Mouse (Mus musculus) retina, embryonic 14.5 days (tissue): Measurements from ENCODE around the gene Pkd1.

Experiments
- DNase-seq: peaks from one replicate; pipeline ENCODE4 v3.0.0-alpha.2; 2015; ENCODE audit warnings: low spot score

Pkd1 gene

GRCm38 (mm10) chr17:24533099-24533992, 16.3 kb upstream of the Pkd1 start:
- DNase-seq, result peak; percentile 85

DNA sequence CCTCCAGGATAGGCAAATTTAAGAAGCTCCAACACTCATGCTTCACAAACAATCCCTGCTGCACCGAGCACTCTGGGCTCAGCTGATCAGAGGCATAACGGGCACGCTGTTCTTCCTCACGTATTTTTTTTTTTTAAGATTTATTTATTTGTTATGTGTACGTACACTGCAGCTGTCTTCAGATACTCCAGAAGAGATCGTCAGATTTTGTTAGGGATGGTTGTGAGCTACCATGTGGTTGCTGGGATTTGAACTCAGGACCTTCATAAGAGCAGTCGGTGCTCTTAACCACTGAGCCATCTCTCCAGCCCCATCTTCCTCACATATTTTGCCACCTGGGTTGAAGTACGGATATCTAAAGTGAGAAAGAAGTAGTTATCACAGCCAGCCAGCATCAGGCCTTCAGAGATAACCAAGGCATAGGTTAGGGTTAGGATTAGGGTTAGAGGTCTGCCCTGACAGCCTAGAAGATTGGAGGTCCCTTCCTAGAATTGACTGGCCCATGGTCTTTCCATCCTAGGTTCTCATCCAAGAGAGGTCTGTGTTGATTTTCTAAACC, 15.4 kb upstream of the Pkd1 start, which contains the start of gene Rab26:
Rab26 (minus strand) TSS at position 51 of the 559 bp plus-strand sequence.
- no peak for DNase-seq

- DNase-seq, result no peak
Observed at GRCm38 (mm10) chr17:24535300-24535699, 14.3 kb upstream of the Pkd1 start.

DNA sequence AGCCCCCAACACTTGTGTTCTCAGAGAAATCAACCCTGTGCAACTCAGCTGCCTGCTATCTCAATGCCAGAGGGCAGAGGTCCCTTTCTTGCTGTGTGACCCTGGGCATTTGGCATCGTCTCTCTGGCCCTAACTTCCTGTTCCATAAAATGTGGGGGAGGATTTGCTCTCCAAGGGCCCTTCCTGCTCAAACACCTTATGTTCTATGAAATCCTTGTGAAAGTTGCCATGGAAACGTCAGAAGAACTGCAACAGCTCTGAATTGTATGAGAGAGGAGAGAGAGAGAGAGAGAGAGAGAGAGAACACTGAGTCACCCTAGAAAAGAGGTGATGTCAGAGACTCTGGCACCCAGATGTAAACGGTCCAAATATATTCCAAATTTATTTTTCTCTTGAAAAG, 12.1 kb upstream of the Pkd1 start:
- DNase-seq, result no peak

DNA sequence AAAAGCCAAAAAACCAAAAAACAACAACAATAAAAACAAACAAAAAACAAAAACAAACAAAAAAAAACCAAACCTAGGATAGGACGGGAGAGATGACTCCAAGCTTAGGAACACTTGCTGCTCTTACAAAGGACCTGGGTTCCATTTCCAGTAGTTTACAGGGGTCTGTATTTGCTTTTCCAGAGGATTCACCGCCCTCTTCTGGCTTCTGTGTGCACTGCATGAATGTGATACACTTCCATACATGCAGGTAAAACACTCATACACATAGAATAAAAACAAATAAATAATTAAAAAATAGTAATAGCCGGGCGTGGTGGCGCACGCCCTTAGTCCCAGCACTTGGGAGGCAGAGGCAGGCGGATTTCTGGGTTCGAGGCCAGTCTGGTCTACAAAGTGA, 10.7 kb upstream of the Pkd1 start:
- peak; percentile 74 for DNase-seq

DNA sequence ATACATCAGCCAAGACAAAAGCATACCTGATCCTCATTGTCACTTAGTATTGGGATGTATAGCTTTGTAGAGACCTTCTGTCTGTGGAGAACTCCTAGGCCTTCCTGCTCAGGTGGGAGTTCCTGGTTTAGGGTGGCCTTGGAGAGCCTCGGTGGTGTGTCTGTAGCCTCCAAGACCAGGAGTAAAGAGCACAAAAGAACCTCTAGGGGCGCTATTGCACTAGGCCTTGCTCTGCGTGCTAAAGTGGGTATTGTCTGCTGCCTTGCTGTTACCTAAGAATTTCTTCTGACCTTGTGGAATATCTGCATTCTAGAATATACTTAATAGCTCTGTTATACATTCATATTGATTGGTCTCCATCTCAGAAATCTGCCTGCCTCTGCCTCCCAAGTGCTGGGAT, 9.3 kb upstream of the Pkd1 start:
- DNase-seq, result no peak

DNA sequence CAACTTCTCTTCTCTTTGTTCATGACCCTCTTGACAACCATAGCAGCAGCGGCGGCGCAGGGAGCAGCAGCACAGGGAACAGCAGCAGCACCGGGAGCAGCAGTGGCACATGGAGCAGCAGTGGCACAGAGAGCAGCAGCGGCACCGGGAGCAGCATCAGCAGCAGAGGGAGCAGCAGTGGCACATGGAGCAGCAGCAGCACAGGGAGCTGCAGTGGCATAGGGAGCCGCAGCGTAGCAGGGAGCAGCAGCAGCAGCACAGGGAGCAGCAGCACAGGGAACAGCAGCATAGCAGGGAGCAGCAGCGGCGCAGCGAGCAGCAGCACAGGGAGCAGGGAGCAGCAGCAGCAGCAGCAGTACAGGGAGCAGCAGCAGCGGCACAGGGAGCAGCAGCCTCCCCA, 5.0 kb upstream of the Pkd1 start:
- peak; percentile 21 for DNase-seq

DNA sequence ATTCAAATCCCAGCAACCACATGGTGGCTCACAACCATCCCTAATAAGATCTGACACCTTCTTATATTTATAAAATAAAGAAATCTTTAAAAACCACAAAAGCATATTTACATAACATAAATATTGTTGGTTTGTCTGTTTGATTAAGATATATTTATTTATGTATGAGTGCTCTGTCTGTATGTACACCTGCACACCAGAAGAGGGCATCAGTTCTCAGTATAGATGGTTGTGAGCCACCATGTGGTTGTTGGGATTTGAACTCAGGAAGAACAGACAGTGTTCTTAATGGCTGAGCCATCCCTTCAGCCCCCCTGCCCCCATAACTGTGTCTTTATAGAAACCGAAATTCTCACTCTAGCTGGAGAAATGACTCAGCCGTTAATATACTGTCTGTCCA, 4.4 kb upstream of the Pkd1 start:
- no peak for DNase-seq

DNA sequence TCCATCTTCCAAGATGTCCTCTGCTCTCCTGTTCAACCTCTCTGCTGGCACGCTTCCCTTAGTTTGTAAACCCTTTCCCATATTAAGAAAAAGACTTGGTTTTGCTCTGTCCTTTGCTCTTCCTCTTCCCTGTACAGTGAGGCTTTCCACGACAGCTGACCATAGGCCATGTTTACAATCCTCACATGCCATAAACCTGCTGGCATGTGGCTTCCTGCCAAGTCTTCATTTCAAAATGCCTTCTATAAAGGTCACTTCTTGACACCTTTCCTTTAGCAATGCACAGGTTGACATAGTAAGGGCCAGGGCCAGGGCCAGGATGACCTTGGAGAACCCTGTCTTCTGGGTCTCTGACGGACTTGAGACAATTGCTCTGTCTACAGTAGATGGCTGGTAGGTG, 3.4 kb upstream of the Pkd1 start:
- DNase-seq, result no peak

GRCm38 (mm10) chr17:24548435-24548834, 1.2 kb upstream of the Pkd1 start:
- DNase-seq, result no peak

DNA sequence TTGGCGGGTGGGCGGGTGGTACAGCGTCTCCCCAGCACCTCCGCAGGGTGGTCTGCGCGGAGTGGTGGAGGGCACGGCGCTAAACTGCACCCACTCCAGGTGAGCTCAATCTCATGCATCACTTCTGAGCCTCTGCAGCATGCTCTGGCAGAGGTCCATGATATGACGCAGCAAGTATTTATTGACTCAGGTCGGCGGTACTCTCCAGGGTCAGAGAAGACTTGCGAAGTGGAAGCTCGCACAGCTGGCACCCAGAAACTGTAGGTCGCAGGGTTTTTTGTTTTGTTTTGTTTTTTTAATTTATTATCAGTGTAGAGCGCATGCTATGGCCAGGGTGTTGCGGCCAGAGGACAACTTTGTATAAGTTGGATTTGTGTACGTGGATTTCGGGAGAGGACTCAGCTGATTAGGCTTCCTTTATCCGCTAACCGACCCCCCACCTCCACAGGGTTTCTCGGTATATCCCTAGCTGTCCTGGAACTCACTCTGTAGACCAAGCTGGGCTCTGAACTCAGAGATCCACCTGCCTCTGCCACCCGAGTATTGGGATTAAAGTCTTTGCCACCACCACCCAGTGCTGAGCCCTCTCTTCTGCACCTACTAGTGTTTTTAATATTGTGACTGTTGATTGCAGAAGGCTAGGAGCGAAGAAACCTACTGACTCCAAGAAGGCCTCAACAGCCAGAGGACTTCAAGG, 565 bp upstream of the Pkd1 start:
- DNase-seq, result peak; percentile 36

GRCm38 (mm10) chr17:24550416-24551049, 899 bp downstream of the Pkd1 start:
- peak; percentile 88 for DNase-seq

DNA sequence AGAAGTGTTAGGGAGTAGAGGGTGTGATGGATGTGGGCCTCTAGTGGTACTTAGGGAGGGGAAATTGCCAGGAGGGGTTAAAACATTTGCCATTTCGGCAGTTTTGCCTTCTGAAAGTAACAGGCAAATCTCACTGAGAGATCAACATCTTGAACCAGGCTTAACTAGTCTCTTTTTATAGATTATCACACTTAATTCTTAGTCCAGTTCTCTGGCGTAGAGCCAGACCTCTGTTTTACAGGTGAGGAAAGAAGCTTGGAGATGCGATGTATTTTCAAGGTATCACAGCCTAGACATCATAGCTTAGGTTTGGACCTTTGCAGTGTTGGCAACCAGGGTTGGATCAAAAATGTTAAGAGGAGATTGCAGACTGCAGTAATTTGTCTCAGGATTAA, 1.4 kb downstream of the Pkd1 start:
- DNase-seq, result no peak

DNA sequence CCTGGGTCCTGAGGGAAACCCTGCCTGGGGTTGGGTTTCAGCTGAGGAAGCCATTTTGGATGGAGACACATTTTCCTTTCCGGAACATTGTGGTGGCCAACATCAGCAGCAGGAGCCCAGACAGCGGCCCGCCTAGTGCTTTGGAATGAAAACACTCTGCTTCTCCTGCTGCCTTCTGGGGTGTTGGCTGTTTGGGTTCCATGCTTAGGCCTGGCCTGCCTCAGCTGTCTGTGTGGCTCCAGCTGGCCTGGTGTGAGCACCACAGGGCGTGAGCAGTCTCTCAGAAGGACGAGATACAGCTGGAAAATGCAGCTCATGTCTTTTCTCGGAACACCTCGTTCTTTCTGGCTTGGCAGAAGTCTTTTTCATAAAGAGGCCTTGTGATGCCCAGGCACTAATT, 7.5 kb downstream of the Pkd1 start:
- DNase-seq, result no peak

- peak; percentile 38 for DNase-seq
Observed at GRCm38 (mm10) chr17:24558600-24559099, 9.0 kb downstream of the Pkd1 start.

GRCm38 (mm10) chr17:24559146-24559545, 9.5 kb downstream of the Pkd1 start:
- DNase-seq, result peak; percentile 11

DNA sequence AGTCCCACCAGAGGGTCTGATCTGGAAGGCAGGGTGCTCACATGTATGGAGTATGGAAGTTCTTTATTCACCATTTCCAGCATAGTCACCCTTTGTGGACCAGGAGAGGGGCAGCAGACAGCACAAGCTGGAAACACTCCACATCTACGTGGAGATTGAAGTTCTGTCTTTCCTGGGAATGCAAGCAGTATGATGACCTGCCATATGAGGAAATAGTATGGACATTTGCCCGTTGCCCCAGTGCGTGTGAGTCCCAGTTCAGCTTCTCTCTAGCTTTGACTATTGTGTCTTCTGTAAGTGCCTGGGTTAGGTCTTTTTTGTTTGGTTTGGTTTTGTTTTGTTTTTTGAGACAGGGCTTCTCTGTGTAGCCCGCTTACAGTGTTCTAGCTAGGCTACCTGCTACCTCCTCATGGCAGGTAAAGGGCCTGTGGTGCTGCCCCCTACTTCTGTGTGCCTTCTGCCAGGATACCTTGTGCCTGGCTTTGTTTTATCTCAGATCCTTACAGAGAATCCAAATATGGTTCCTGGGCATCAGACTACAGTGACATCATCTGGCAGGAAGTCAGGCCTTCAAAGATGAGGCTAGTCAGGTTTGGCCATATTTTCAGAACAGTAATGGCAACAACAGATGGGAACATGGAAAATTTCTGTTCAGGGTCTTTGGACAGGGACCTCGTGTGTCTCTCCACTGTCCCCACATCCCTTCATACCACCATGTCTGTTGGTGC, 10.8 kb downstream of the Pkd1 start:
- no peak for DNase-seq

GRCm38 (mm10) chr17:24561592-24561991, 12.0 kb downstream of the Pkd1 start:
- DNase-seq, result no peak

DNA sequence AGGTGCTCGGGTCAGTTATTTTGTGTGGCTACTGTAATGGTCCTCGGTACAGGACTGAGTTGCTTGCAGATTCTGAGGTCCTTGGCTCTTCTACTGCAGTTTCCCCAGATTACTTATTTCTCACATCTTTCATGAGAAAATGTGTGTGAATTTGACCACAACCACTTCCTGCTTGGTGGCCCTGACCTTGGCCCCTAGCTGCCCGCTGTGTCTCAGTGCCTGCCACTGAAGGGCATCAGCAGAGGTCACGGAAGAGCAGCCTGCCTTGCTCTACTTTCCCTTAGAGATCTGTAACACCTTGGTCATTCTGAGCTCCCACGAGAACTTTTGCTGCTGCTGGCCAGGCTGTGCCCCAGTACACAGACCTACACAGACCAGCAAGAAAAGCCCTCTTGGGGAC, 14.0 kb downstream of the Pkd1 start:
- no peak for DNase-seq

DNA sequence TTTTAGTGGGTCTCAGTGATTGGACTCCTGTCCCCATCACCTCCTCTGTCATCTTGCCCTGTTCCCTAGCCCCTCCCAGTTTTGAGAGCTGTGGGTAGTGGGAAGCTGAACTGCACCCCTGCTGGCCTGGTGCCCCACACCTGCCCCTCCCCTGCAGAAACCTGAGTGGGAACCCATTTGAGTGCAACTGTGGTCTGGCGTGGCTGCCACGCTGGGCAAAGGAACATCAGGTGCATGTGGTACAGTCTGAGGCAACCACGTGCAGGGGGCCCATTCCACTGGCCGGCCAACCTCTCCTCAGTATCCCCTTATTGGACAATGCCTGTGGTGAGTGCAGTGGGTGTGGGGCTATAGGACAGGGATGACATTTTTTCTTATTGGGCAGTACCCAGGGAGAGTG, 14.8 kb downstream of the Pkd1 start:
- no peak for DNase-seq

- no peak for DNase-seq
Observed at GRCm38 (mm10) chr17:24565092-24565491, 15.5 kb downstream of the Pkd1 start.

GRCm38 (mm10) chr17:24565792-24566191, 16.2 kb downstream of the Pkd1 start:
- DNase-seq, result no peak
